Mouse (Mus musculus) liver, postnatal 0 days (tissue): Measurements from ENCODE around the gene Slc26a10.

Experiments
- CTCF ChIP-seq: sonication (generic); IDR thresholded peaks from 2 replicates; pipeline ENCODE4 v1.5.1; 2016; ENCODE audit warnings: antibody characterized with exemption, low read depth
- EP300 ChIP-seq: IDR thresholded peaks from 2 replicates; pipeline ENCODE4 v1.6.1; 2016; ENCODE audit warnings: antibody characterized with exemption, low read depth, mild to moderate bottlenecking

DNA sequence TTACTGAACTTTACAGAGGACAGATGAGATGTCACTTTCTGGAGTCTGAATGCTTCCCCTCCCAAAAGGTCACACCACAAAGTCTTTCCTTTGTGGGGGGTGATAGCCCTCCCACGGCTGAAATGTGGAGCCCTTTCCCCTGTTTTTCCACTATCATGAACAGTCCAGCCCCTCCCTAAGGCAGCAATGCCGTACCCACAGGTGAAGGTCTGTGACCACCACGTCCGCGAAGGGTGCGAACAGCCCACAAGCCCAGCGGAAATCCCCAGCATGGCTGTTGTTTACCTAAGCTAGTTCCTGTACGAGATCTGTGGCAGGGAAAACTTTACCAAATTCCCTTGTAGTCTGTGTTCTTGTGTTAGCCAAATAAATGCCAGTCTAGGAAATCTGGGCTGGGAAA is 38.9 kb downstream of the Slc26a10 start:
- TF ChIP-seq CTCF (no peak), EP300 (no peak)
